In the genomic region with DNA sequence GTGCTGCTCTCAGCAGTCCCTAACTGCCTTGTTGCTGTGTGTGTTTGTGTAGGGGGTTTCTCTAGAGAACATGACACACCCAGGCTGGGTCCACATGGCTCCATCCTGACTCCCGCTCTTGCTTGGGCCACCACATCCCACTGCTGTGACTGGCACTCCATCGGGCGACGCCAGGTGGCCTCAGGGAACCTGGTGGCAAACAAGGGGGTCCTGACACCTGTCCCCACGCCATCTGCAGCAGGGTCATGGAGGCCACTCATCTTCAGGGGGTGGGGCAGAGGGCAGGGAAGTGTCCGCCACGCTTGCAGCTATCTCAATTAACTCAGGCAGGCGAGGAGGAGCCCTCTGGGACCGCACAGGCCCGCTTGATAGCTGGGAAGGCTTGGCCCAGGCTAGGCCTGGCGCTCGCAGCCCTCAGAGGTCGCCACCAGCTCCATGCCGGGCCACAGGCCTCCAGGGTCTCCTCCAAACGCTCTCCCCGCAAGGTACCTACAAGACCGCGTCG, we compare ENCODE assay signal across 8 mouse cellular contexts. TPM values are rescaled to one million over a fixed set of nuclear protein-coding genes. Genes with fewer than 3 reads are reported as not detected.
DNase-seq lines count a peak whose midpoint lies in the region; ATAC-seq and TF ChIP-seq lines count a peak whose summit lies in the region.

No protein-coding gene starts in this region.

- peak; percentile 70 for DNase-seq in cerebellum, adult 9-10 months
- no peak for DNase-seq in cerebellum, adult 11 months
- no peak for DNase-seq in thymus, adult 2 months
- DNase-seq in thymus, postnatal 14 days: no peak
- peak; percentile 50 to 66 for DNase-seq in spleen, postnatal 36 days (ENCODE audit: low spot score in 2 of 2)
- no peak for DNase-seq in urinary bladder, postnatal 10 days (ENCODE audit: low spot score)

- H3K36me3 ChIP-seq in thymus, adult 2 months (ENCODE audit: control insufficient read depth, insufficient read depth, low read length): no peaks in the 10 kb centered on the region
- no peaks in the 10 kb centered on the region for H3K36me3 ChIP-seq in hindbrain, embryonic 12.5 days
- H3K36me3 ChIP-seq in liver, embryonic 16.5 days (ENCODE audit: control insufficient read depth, insufficient read depth): no peaks in the 10 kb centered on the region

- no peak for TF ChIP-seq POLR2A in thymus, adult 2 months (IDR thresholded peaks at IDR 0.05; ENCODE audit: control insufficient read depth, extremely low read depth, insufficient read depth, low read length, poor library complexity)

- peak; percentile 74 for ATAC-seq in hindbrain, embryonic 12.5 days (ENCODE audit: low FRiP score)
- peak; percentile 75 for ATAC-seq in liver, embryonic 16.5 days (ENCODE audit: low read depth)

- H3K9me3 ChIP-seq in hindbrain, embryonic 12.5 days (replicated peaks): no peaks in the 10 kb centered on the region
- H3K9me3 ChIP-seq in liver, embryonic 16.5 days (replicated peaks; ENCODE audit: control insufficient read depth, low read length): no peaks in the 10 kb centered on the region

- H3K9ac ChIP-seq in hindbrain, embryonic 12.5 days: peak overlapping the region; percentile 55
- H3K9ac ChIP-seq in liver, embryonic 16.5 days (ENCODE audit: low read depth, low read length): peak overlapping the region; percentile 88

- no peak for TF ChIP-seq CTCF in thymus, adult 2 months (IDR thresholded peaks at IDR 0.05; ENCODE audit: borderline replicate concordance, control insufficient read depth, extremely low read depth, insufficient read depth, low read length, poor library complexity)

- WGBS in thymus, adult 2 months: 25% methylated on average over 19 of the region's 19 CpGs
- WGBS in hindbrain, embryonic 12.5 days: 6% methylated on average over 19 of the region's 19 CpGs
- 6% methylated on average over 19 of the region's 19 CpGs for WGBS in liver, embryonic 16.5 days (ENCODE audit: insufficient replicate concordance)

- H3K27ac ChIP-seq in thymus, adult 2 months (ENCODE audit: control insufficient read depth, insufficient read depth, low read length): no peak overlapping the region
- H3K27ac ChIP-seq in hindbrain, embryonic 12.5 days: no peak overlapping the region
- H3K27ac ChIP-seq in liver, embryonic 16.5 days (ENCODE audit: low read length): peak overlapping the region; percentile 94

- H3K27me3 ChIP-seq in thymus, adult 2 months (ENCODE audit: control insufficient read depth, insufficient read depth, low read length): no peaks in the 10 kb centered on the region
- peaks cover 25% of the 10 kb centered on the region for H3K27me3 ChIP-seq in hindbrain, embryonic 12.5 days
- no peaks in the 10 kb centered on the region for H3K27me3 ChIP-seq in liver, embryonic 16.5 days (ENCODE audit: control insufficient read depth, insufficient read depth, low read depth, low read length)

- H3K4me3 ChIP-seq in thymus, adult 2 months (ENCODE audit: control insufficient read depth, insufficient read depth, low read length): peak overlapping the region; percentile 38
- H3K4me3 ChIP-seq in hindbrain, embryonic 12.5 days: peak overlapping the region; percentile 37
- peak overlapping the region; percentile 82 for H3K4me3 ChIP-seq in liver, embryonic 16.5 days (ENCODE audit: low read depth, low read length)

- peak overlapping the region; percentile 69 for H3K4me2 ChIP-seq in hindbrain, embryonic 12.5 days (replicated peaks)
- H3K4me2 ChIP-seq in liver, embryonic 16.5 days (ENCODE audit: low read depth, low read length): peak overlapping the region; percentile 97

- peaks cover 11% of the 10 kb centered on the region for H3K4me1 ChIP-seq in thymus, adult 2 months (replicated peaks; ENCODE audit: control insufficient read depth, insufficient read depth, low read length)
- H3K4me1 ChIP-seq in hindbrain, embryonic 12.5 days: peaks cover 8% of the 10 kb centered on the region; the same call in 1 of the 2 replicates
- peaks cover 50% of the 10 kb centered on the region for H3K4me1 ChIP-seq in liver, embryonic 16.5 days (ENCODE audit: control insufficient read depth, low read depth, low read length)

RNA-seq across cellular contexts. Expression of a gene that starts 0.5 kb away (rescaled TPM):
- polyA plus RNA-seq in thymus, adult 2 months (2012; rRNA removed): 48.2 and 54.0 TPM in 2 replicates
- polyA plus RNA-seq in hindbrain, embryonic 12.5 days (2016; fragmentation: Nextera tagmentation; extraction: Ambion mirVana): 3.7 and 3.8 TPM in 2 replicates
- 6.4 and 6.7 TPM in 2 replicates for polyA plus RNA-seq in liver, embryonic 16.5 days (2015; fragmentation: Nextera tagmentation; extraction: Ambion mirVana)

RNA-seq across cellular contexts. Expression of a gene that starts 17.0 kb away (rescaled TPM):
- polyA plus RNA-seq in thymus, adult 2 months (2012; rRNA removed): 87.7 and 88.9 TPM in 2 replicates
- 19.6 and 25.7 TPM in 2 replicates for polyA plus RNA-seq in hindbrain, embryonic 12.5 days (2016; fragmentation: Nextera tagmentation; extraction: Ambion mirVana)
- polyA plus RNA-seq in liver, embryonic 16.5 days (2015; fragmentation: Nextera tagmentation; extraction: Ambion mirVana): 15.0 and 15.7 TPM in 2 replicates

RNA-seq across cellular contexts. Expression of a gene that starts 20.8 kb away (rescaled TPM):
- polyA plus RNA-seq in thymus, adult 2 months (2012; rRNA removed): 50.8 and 53.5 TPM in 2 replicates
- polyA plus RNA-seq in hindbrain, embryonic 12.5 days (2016; fragmentation: Nextera tagmentation; extraction: Ambion mirVana): 86.4 and 88.8 TPM in 2 replicates
- polyA plus RNA-seq in liver, embryonic 16.5 days (2015; fragmentation: Nextera tagmentation; extraction: Ambion mirVana): 46.9 and 47.9 TPM in 2 replicates

Comparison
In these comparisons a context has a peak if more than half of its experiments do, and no peak if none do; other contexts are left out.
1. DNase-seq: peak in cerebellum, adult 9-10 months (single experiment) and spleen, postnatal 36 days (2 of 2); none in cerebellum, adult 11 months (single experiment), thymus, adult 2 months (single experiment), thymus, postnatal 14 days (single experiment) and urinary bladder, postnatal 10 days (single experiment).
2. Peak in every context shown above with its lines, with median percentiles within 50 percentile points of each other: H3K4me3 ChIP-seq.